Mouse (Mus musculus) ES-E14 (cell line): ENCODE results near the gene Dennd1a. TPM values are rescaled to one million over a fixed set of nuclear protein-coding genes. Genes with fewer than 3 reads are reported as not detected.

Source experiments
- DNase-seq: peaks from one replicate; pipeline ENCODE4 v3.0.0-alpha.2; 2013; ENCODE audit warnings: low read depth, low spot score
- H3K27ac ChIP-seq: 2 replicates; pipeline ENCODE4 v1.5.1; 2012; ENCODE audit warnings: low read depth, mild to moderate bottlenecking, low read length, moderate library complexity, mixed read lengths; ENCODE audit not compliant: poor library complexity, insufficient read depth, severe bottlenecking
- H3K36me3 ChIP-seq: 2 replicates; pipeline ENCODE4 v1.6.1; 2012; ENCODE audit warnings: mild to moderate bottlenecking, low read length, moderate library complexity, mixed read lengths; ENCODE audit not compliant: control insufficient read depth, poor library complexity, insufficient read depth, severe bottlenecking
- H3K4me1 ChIP-seq, 2 experiments: fragments of 150-350 bp in 1 of 2; sonication (generic) in 1 of 2; 2 replicates each; pipeline ENCODE4 v1.6.1; 2012; ENCODE audit warnings: low read length in 2 of 2, mild to moderate bottlenecking in 1 of 2, mixed read lengths in 1 of 2; ENCODE audit not compliant: control insufficient read depth in 2 of 2, insufficient read depth in 2 of 2, poor library complexity in 1 of 2
- H3K4me3 ChIP-seq, 2 experiments: fragments of 150-350 bp in 1 of 2; sonication (generic) in 1 of 2; 2 replicates each; pipeline ENCODE4 v1.5.1; 2012; ENCODE audit warnings: low read length in 2 of 2, low read depth in 1 of 2, mild to moderate bottlenecking in 1 of 2, mixed read lengths in 1 of 2; ENCODE audit not compliant: insufficient read depth in 1 of 2, poor library complexity in 1 of 2, severe bottlenecking in 1 of 2
- H3K9ac ChIP-seq: 2 replicates; pipeline ENCODE4 v1.6.1; 2012; ENCODE audit warnings: low read depth, mild to moderate bottlenecking, low read length, mixed read lengths; ENCODE audit not compliant: poor library complexity, insufficient read depth, severe bottlenecking
- H3K9me3 ChIP-seq: fragments of 150-350 bp; sonication (generic); 2 replicates; pipeline ENCODE4 v1.6.1; 2012; ENCODE audit warnings: low read depth, mild to moderate bottlenecking, low read length; ENCODE audit not compliant: control insufficient read depth, insufficient read depth
- CHD2 ChIP-seq: IDR thresholded peaks from 2 replicates; pipeline ENCODE4 v1.6.1; 2014; ENCODE audit warnings: mild to moderate bottlenecking, low read depth, low read length, inconsistent platforms
- HCFC1 ChIP-seq: IDR thresholded peaks from 2 replicates; pipeline ENCODE4 v1.6.1; 2012; ENCODE audit warnings: low read length, inconsistent platforms, borderline replicate concordance; ENCODE audit not compliant: insufficient read depth
- MAFK ChIP-seq: IDR thresholded peaks from 2 replicates; pipeline ENCODE4 v1.6.1; 2014; ENCODE audit warnings: mild to moderate bottlenecking, low read depth, low read length, inconsistent platforms; ENCODE audit not compliant: insufficient read depth
- ZC3H11A ChIP-seq: IDR thresholded peaks from 2 replicates; pipeline ENCODE4 v1.6.1; 2012; ENCODE audit warnings: low read depth, mild to moderate bottlenecking, inconsistent platforms, low read length, borderline replicate concordance
- ZNF384 ChIP-seq: IDR thresholded peaks from 2 replicates; pipeline ENCODE4 v1.6.1; 2012; ENCODE audit warnings: low read depth, low read length, inconsistent platforms
- in situ Hi-C, 2 experiments: fragments of 600-800 bp; cut with MboI; formaldehyde crosslinking; loops; one replicate each; pipeline ENCODE4 v1.15.1; 2025; ENCODE audit warnings: low sequenced_read_pairs in 2 of 2, inconsistent platforms in 1 of 2; ENCODE audit not compliant: unreplicated experiment in 2 of 2
- total RNA-seq: library from RNA; depleted of rRNA; stranded (reverse); fragments of 300-350 nt; gene quantifications from 2 replicates; pipeline ENCODE4 v1.2.3, GENCODE M21; 2012

Gene Dennd1a
- total RNA-seq, 1 experiment, result 6.5 TPM

- Histone ChIP-seq H3K27ac (no peak overlapping the region), H3K36me3 (no peaks in the 10 kb centered on the region), H3K4me3 (no peak overlapping the region), H3K9ac (no peak overlapping the region), H3K4me1 (no peaks in the 10 kb centered on the region), H3K9me3 (no peaks in the 10 kb centered on the region)
- TF ChIP-seq HCFC1, result no peak
- no peak for TF ChIP-seq CHD2
- no peak for TF ChIP-seq ZC3H11A
- in situ Hi-C loops, result no loop called here
- no peak for DNase-seq
Observed at GRCm38 (mm10) chr2:38045286-38045685, 241.9 kb downstream of the Dennd1a start.

GRCm38 (mm10) chr2:38040845-38041244 is 246.3 kb downstream of the Dennd1a start:
- Histone ChIP-seq H3K4me1 (no peaks in the 10 kb centered on the region), H3K4me3 (no peak overlapping the region), H3K36me3 (no peaks in the 10 kb centered on the region), H3K9ac (no peak overlapping the region), H3K27ac (no peak overlapping the region), H3K9me3 (no peaks in the 10 kb centered on the region)
- in situ Hi-C loops, result no loop called here
- no peak for TF ChIP-seq ZNF384
- no peak for TF ChIP-seq CHD2
- no peak for TF ChIP-seq HCFC1
- TF ChIP-seq MAFK, result no peak
- TF ChIP-seq ZC3H11A, result no peak
- DNase-seq, result no peak

- no peak overlapping the region for H3K27ac ChIP-seq
- no peak for TF ChIP-seq ZNF384
- TF ChIP-seq CHD2, result no peak
- TF ChIP-seq HCFC1, result no peak
- TF ChIP-seq ZC3H11A, result no peak
- no peak for TF ChIP-seq MAFK
- in situ Hi-C loops, result no loop called here
- no peak overlapping the region for H3K4me3 ChIP-seq
- no peaks in the 10 kb centered on the region for H3K36me3 ChIP-seq
- H3K9me3 ChIP-seq, result no peaks in the 10 kb centered on the region
- DNase-seq, result no peak
- H3K9ac ChIP-seq, result no peak overlapping the region
- no peaks in the 10 kb centered on the region for H3K4me1 ChIP-seq
Observed at GRCm38 (mm10) chr2:38039621-38040020, 247.6 kb downstream of the Dennd1a start.

- H3K36me3 ChIP-seq, result peaks cover 2% of the 10 kb centered on the region; the same call in 1 of the 2 replicates
- H3K27ac ChIP-seq, result no peak overlapping the region
- in situ Hi-C loops, result no loop called here
- H3K4me3 ChIP-seq, result no peak overlapping the region
- DNase-seq, result no peak
- H3K9me3 ChIP-seq, result no peaks in the 10 kb centered on the region
- H3K4me1 ChIP-seq, result no peaks in the 10 kb centered on the region
- TF ChIP-seq ZC3H11A, result no peak
- no peak for TF ChIP-seq MAFK
- no peak for TF ChIP-seq ZNF384
- TF ChIP-seq HCFC1, result no peak
- no peak for TF ChIP-seq CHD2
- H3K9ac ChIP-seq, result no peak overlapping the region
Observed at GRCm38 (mm10) chr2:38028317-38028716, 258.9 kb downstream of the Dennd1a start.

GRCm38 (mm10) chr2:38025615-38026014 is 261.6 kb downstream of the Dennd1a start:
- no peak overlapping the region for H3K27ac ChIP-seq
- no peaks in the 10 kb centered on the region for H3K4me1 ChIP-seq
- DNase-seq, result no peak
- in situ Hi-C loops, result no loop called here
- TF ChIP-seq HCFC1, result no peak
- TF ChIP-seq MAFK, result no peak
- TF ChIP-seq ZNF384, result no peak
- TF ChIP-seq ZC3H11A, result no peak
- TF ChIP-seq CHD2, result no peak
- no peaks in the 10 kb centered on the region for H3K9me3 ChIP-seq
- H3K9ac ChIP-seq, result no peak overlapping the region
- H3K4me3 ChIP-seq, result no peak overlapping the region
- H3K36me3 ChIP-seq, result peaks cover 2% of the 10 kb centered on the region; the same call in 1 of the 2 replicates
